ENCODE assay signal across 8 mouse cellular contexts in the genomic region with DNA sequence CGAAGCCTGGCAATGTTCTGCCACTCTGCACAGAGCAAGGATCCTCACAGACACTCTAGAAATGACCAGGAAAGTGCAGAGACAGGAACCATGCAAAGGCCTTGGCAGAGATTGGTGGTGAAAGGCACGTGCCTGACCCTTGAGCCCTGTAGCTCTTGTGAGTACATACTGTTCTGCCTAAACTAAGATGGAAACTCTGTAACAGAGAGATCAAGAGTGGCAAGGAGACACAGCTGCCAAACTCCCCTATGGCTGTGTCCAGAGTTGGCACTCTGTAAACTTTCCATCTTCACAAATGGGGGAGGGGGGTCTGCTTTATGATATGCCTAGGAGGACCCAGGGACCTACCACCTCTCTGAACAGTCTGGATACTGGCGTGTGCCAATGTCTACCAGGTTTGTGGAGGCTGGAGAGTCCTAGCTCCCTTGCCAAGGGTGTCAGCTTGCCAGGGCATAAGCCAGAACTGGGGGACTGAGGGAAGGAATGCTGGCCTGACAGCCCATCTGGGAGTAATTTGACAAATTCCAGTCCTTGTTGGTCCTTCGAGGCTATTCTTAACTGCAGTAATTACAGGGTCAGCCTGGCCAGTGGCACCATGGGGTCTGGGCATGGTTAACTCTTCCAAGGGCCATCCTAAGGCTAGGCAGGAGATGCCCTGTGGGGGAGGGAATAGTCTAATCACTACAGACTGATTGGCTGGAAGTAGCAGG. TPM values are rescaled to one million over a fixed set of nuclear protein-coding genes. Genes with fewer than 3 reads are reported as not detected.
DNase-seq lines count a peak whose midpoint lies in the region; ATAC-seq lines count a peak whose summit lies in the region.

No protein-coding gene starts in this region.

- DNase-seq in heart, embryonic 10.5 days (ENCODE audit: low spot score): no peak
- no peak for DNase-seq in heart, postnatal 25 days (ENCODE audit: low spot score)
- DNase-seq in 3T3-L1 (ENCODE audit: low read depth, low spot score): peak; percentile 82
- DNase-seq in cerebellum, adult 18-20 months: peak; percentile 75 to 87
- DNase-seq in thymus, postnatal 14 days: no peak
- DNase-seq in ovary, postnatal 10 days (ENCODE audit: low spot score): no peak

- H3K27me3 ChIP-seq in heart, embryonic 10.5 days (ENCODE audit: insufficient read depth, poor library complexity, severe bottlenecking): no peaks in the 10 kb centered on the region
- H3K27me3 ChIP-seq in heart, embryonic 15.5 days: no peaks in the 10 kb centered on the region

- no peaks in the 10 kb centered on the region for H3K9me3 ChIP-seq in heart, embryonic 10.5 days
- H3K9me3 ChIP-seq in heart, embryonic 15.5 days (replicated peaks): no peaks in the 10 kb centered on the region

- H3K27ac ChIP-seq in heart, embryonic 10.5 days: peak overlapping the region; percentile 69
- H3K27ac ChIP-seq in heart, embryonic 15.5 days: peak overlapping the region; percentile 56

- intact Hi-C loops in heart, postnatal 25 days (cut with DNase I): no loop called here

- peaks cover 92% of the 10 kb centered on the region for H3K4me1 ChIP-seq in heart, embryonic 10.5 days
- H3K4me1 ChIP-seq in heart, embryonic 15.5 days (replicated peaks): peaks cover 82% of the 10 kb centered on the region

- H3K36me3 ChIP-seq in heart, embryonic 10.5 days: peaks cover 67% of the 10 kb centered on the region
- H3K36me3 ChIP-seq in heart, embryonic 15.5 days: peaks cover 31% of the 10 kb centered on the region

- ATAC-seq in heart, embryonic 15.5 days (replicated peaks; ENCODE audit: insufficient number of reproducible peaks, insufficient read depth, low FRiP score, low read depth): no peak
- ATAC-seq in erythroid progenitor cell, adult 5-6 weeks (replicated peaks; ENCODE audit: low FRiP score, poor library complexity, severe bottlenecking): no peak

- WGBS in heart, embryonic 10.5 days: 60% methylated on average over 4 of the region's 4 CpGs
- WGBS in heart, embryonic 15.5 days: 53% methylated on average over 4 of the region's 4 CpGs

- no peak overlapping the region for H3K9ac ChIP-seq in heart, embryonic 15.5 days

- no peak overlapping the region for H3K4me3 ChIP-seq in heart, embryonic 10.5 days
- no peak overlapping the region for H3K4me3 ChIP-seq in heart, embryonic 15.5 days

- no peak overlapping the region for H3K4me2 ChIP-seq in heart, embryonic 15.5 days

RNA-seq across cellular contexts. Expression of a gene that starts 13.1 kb away (rescaled TPM):
- 78.3 and 85.5 TPM in 2 replicates for polyA plus RNA-seq in heart, embryonic 10.5 days (2016; fragmentation: Nextera tagmentation; extraction: Ambion mirVana)
- 100 to 1,000 TPM; 149 TPM for total RNA-seq in heart, postnatal 25 days (2021)
- polyA plus RNA-seq in heart, embryonic 15.5 days (2015; fragmentation: Nextera tagmentation; extraction: Ambion mirVana): 78.3 and 79.6 TPM in 2 replicates
- 10.1 and 12.6 TPM in 2 replicates for total RNA-seq in erythroid progenitor cell, adult 5-6 weeks (2015; ENCODE audit: low replicate concordance)
- 10.9 and 14.3 TPM in 2 replicates for total RNA-seq in erythroid progenitor cell, adult 5-6 weeks (2017; ENCODE audit: low replicate concordance)

RNA-seq across cellular contexts. Expression of a gene that starts 13.1 kb away (rescaled TPM):
- 13.7 and 16.9 TPM in 2 replicates for polyA plus RNA-seq in heart, embryonic 10.5 days (2016; fragmentation: Nextera tagmentation; extraction: Ambion mirVana)
- total RNA-seq in heart, postnatal 25 days (2021): 10 to 100 TPM in 1 of 2 experiments, 1 to 10 TPM in 1; 9.8 to 12.0 TPM
- polyA plus RNA-seq in heart, embryonic 15.5 days (2015; fragmentation: Nextera tagmentation; extraction: Ambion mirVana): 14.7 and 20.7 TPM in 2 replicates
- total RNA-seq in erythroid progenitor cell, adult 5-6 weeks (2015; ENCODE audit: low replicate concordance): not detected in 2 replicates
- total RNA-seq in erythroid progenitor cell, adult 5-6 weeks (2017; ENCODE audit: low replicate concordance): not detected in 2 replicates

RNA-seq across cellular contexts. Expression of a gene that starts 26.7 kb away (rescaled TPM):
- 22.7 and 23.9 TPM in 2 replicates for polyA plus RNA-seq in heart, embryonic 10.5 days (2016; fragmentation: Nextera tagmentation; extraction: Ambion mirVana)
- total RNA-seq in heart, postnatal 25 days (2021): 10 to 100 TPM; 12.6 to 16.1 TPM
- polyA plus RNA-seq in heart, embryonic 15.5 days (2015; fragmentation: Nextera tagmentation; extraction: Ambion mirVana): 11.2 and 15.8 TPM in 2 replicates
- 19.8 and 36.5 TPM in 2 replicates for total RNA-seq in erythroid progenitor cell, adult 5-6 weeks (2015; ENCODE audit: low replicate concordance)
- total RNA-seq in erythroid progenitor cell, adult 5-6 weeks (2017; ENCODE audit: low replicate concordance): 7.3 and 14.8 TPM in 2 replicates

RNA-seq across cellular contexts. Expression of a gene that starts 28.1 kb away (rescaled TPM):
- polyA plus RNA-seq in heart, embryonic 10.5 days (2016; fragmentation: Nextera tagmentation; extraction: Ambion mirVana): 116 and 130 TPM in 2 replicates
- total RNA-seq in heart, postnatal 25 days (2021): 100 to 1,000 TPM; 129 to 141 TPM
- polyA plus RNA-seq in heart, embryonic 15.5 days (2015; fragmentation: Nextera tagmentation; extraction: Ambion mirVana): 118 and 125 TPM in 2 replicates
- total RNA-seq in erythroid progenitor cell, adult 5-6 weeks (2015; ENCODE audit: low replicate concordance): 9.4 and 16.8 TPM in 2 replicates
- 3.9 and 9.6 TPM in 2 replicates for total RNA-seq in erythroid progenitor cell, adult 5-6 weeks (2017; ENCODE audit: low replicate concordance)

RNA-seq across cellular contexts. Expression of a gene that starts 58.3 kb away (rescaled TPM):
- 13.9 and 20.7 TPM in 2 replicates for polyA plus RNA-seq in heart, embryonic 10.5 days (2016; fragmentation: Nextera tagmentation; extraction: Ambion mirVana)
- 10 to 100 TPM; 16.6 to 20.3 TPM for total RNA-seq in heart, postnatal 25 days (2021)
- 17.7 and 17.9 TPM in 2 replicates for polyA plus RNA-seq in heart, embryonic 15.5 days (2015; fragmentation: Nextera tagmentation; extraction: Ambion mirVana)
- not detected in 2 replicates for total RNA-seq in erythroid progenitor cell, adult 5-6 weeks (2015; ENCODE audit: low replicate concordance)
- total RNA-seq in erythroid progenitor cell, adult 5-6 weeks (2017; ENCODE audit: low replicate concordance): not detected in 2 replicates

Comparison
In these comparisons a context has a peak if more than half of its experiments do, and no peak if none do; other contexts are left out.
1. DNase-seq: peak in 3T3-L1 (single experiment) and cerebellum, adult 18-20 months (2 of 2); none in heart, embryonic 10.5 days (single experiment), heart, postnatal 25 days (single experiment), thymus, postnatal 14 days (single experiment) and ovary, postnatal 10 days (single experiment).
2. RNA of a gene that starts 13.1 kb away (total RNA-seq): 149 TPM in heart, postnatal 25 days; 10.1 to 14.3 TPM in erythroid progenitor cell, adult 5-6 weeks; every median in the first group is over 4 times any median in the second.
3. RNA of a gene that starts 13.1 kb away (total RNA-seq): 9.8 to 12.0 TPM in heart, postnatal 25 days; not detected in erythroid progenitor cell, adult 5-6 weeks; every median in the first group is over 10 times any median in the second.